Mouse (Mus musculus) heart, embryonic 14.5 days (tissue): ENCODE data around the gene Cabp4. TPM values are rescaled to one million over a fixed set of nuclear protein-coding genes. Genes with fewer than 3 reads are reported as not detected.

Source experiments
- ATAC-seq: fragments of 200-750 bp; cut with Nextera tagmentation; 2 replicates; pipeline ENCODE4 v1.8.0; 2017; ENCODE audit warnings: low read depth, moderate TSS enrichment; ENCODE audit not compliant: insufficient number of reproducible peaks, insufficient read depth, low FRiP score
- H3K27ac ChIP-seq, 2 experiments: fragments of 200-500 bp in 1 of 2; fragments of 300-500 bp in 1 of 2; sonication (generic) in 1 of 2; replicated peaks in 1 of 2; 2 replicates each; pipeline ENCODE4 v1.5.1; 2012 to 2014; ENCODE audit warnings: low read depth in 2 of 2, low read length in 2 of 2, control low read depth in 1 of 2, mild to moderate bottlenecking in 1 of 2, mixed read lengths in 1 of 2; ENCODE audit not compliant: control insufficient read depth in 1 of 2, insufficient read depth in 1 of 2
- H3K27me3 ChIP-seq: fragments of 300-500 bp; sonication (generic); 2 replicates; pipeline ENCODE4 v1.6.1; 2014; ENCODE audit warnings: mild to moderate bottlenecking, low read length, control low read depth; ENCODE audit not compliant: control insufficient read depth, insufficient read depth
- H3K36me3 ChIP-seq: fragments of 300-500 bp; sonication (generic); 2 replicates; pipeline ENCODE4 v1.6.1; 2014; ENCODE audit warnings: mild to moderate bottlenecking, control low read depth, low read length, mixed read lengths; ENCODE audit not compliant: control insufficient read depth, insufficient read depth
- H3K4me1 ChIP-seq, 2 experiments: fragments of 200-500 bp in 1 of 2; fragments of 300-500 bp in 1 of 2; sonication (generic) in 1 of 2; 2 replicates each; pipeline ENCODE4 v1.6.1; 2012 to 2014; ENCODE audit warnings: low read length in 2 of 2, control low read depth in 1 of 2, mixed read lengths in 1 of 2; ENCODE audit not compliant: control insufficient read depth in 2 of 2, insufficient read depth in 2 of 2
- H3K4me2 ChIP-seq: fragments of 300-500 bp; sonication (generic); 2 replicates; pipeline ENCODE4 v1.6.1; 2014; ENCODE audit warnings: mild to moderate bottlenecking, low read length
- H3K4me3 ChIP-seq, 2 experiments: fragments of 200-500 bp in 1 of 2; fragments of 300-500 bp in 1 of 2; sonication (generic) in 1 of 2; 2 replicates each; pipeline ENCODE4 v1.5.1; 2012 to 2014; ENCODE audit warnings: low read length in 2 of 2, mild to moderate bottlenecking in 2 of 2, control low read depth in 1 of 2, low read depth in 1 of 2, moderate library complexity in 1 of 2; ENCODE audit not compliant: control insufficient read depth in 1 of 2, insufficient read depth in 1 of 2
- H3K9ac ChIP-seq: fragments of 300-500 bp; sonication (generic); 2 replicates; pipeline ENCODE4 v1.6.1; 2014; ENCODE audit warnings: mild to moderate bottlenecking, low read length
- H3K9me3 ChIP-seq: fragments of 300-500 bp; sonication (generic); 2 replicates; pipeline ENCODE4 v1.6.1; 2016; ENCODE audit warnings: low read length, control low read depth; ENCODE audit not compliant: control insufficient read depth
- WGBS: fragments of 180-500 bp; shearing (Covaris S2); extraction: QIAGEN DNeasy Blood & Tissue Kit; methylation state at CpG from one replicate; pipeline ENCODE4 v1.1.7; 2014; 5-methylcytosine and 5-hydroxymethylcytosine counted together
- polyA plus RNA-seq: library from polyadenylated mRNA; unstranded; fragments of >200 nt; fragmentation: Nextera tagmentation; extraction: Ambion mirVana; gene quantifications from 2 replicates; pipeline ENCODE4 v1.2.1, GENCODE M21; 2014

Cabp4 gene
- polyA plus RNA-seq, 1 experiment from 2014 or later: not detected

GRCm38 (mm10) chr19:4162646-4163542 lies 19.1 kb upstream of the Cabp4 start, which contains the start of gene Rps6kb2:
TSS of gene Rps6kb2 (minus strand) at chr19:4163354.
- H3K27me3 ChIP-seq: no peaks in the 10 kb centered on the region
- peak; percentile 70 for ATAC-seq
- WGBS: 7% methylated on average over 42 of the region's 42 CpGs

GRCm38 (mm10) chr19:4159049-4159448 lies 15.2 kb upstream of the Cabp4 start:
- Histone ChIP-seq H3K4me1 (peaks cover 4 to 8% of the 10 kb centered on the region in 2 experiments; a peak in 3 of 4 replicates), H3K9ac (no peak overlapping the region), H3K36me3 (peaks cover 70% of the 10 kb centered on the region), H3K27ac (no peak overlapping the region), H3K9me3 (no peaks in the 10 kb centered on the region), H3K27me3 (no peaks in the 10 kb centered on the region), H3K4me2 (no peak overlapping the region), H3K4me3 (no peak overlapping the region)
- 90% methylated on average over 8 of the region's 8 CpGs for WGBS
- no peak for ATAC-seq

More at GRCm38 (mm10) chr19:4162646-4163542, 19.1 kb upstream of the Cabp4 start, which contains the start of gene Rps6kb2:
- H3K9ac ChIP-seq: peak within 1 kb of the TSS; percentile 90
- H3K36me3 ChIP-seq: peaks cover 39% of the 10 kb centered on the region
- H3K4me2 ChIP-seq: peak within 1 kb of the TSS; percentile 95
- H3K4me3 ChIP-seq: peak within 1 kb of the TSS; percentile 63 to 78
- peak within 1 kb of the TSS in 1 of 2 experiments; percentile 37; a peak in 1 of 4 replicates for H3K27ac ChIP-seq
- peaks cover 14 to 21% of the 10 kb centered on the region in 2 experiments; a peak in 3 of 4 replicates for H3K4me1 ChIP-seq
- no peaks in the 10 kb centered on the region for H3K9me3 ChIP-seq

GRCm38 (mm10) chr19:4156771-4157170 lies 12.9 kb upstream of the Cabp4 start:
- no peaks in the 10 kb centered on the region for H3K9me3 ChIP-seq
- no peak overlapping the region for H3K4me3 ChIP-seq
- peaks cover 88% of the 10 kb centered on the region for H3K36me3 ChIP-seq
- 85% methylated on average over 12 of the region's 12 CpGs for WGBS
- H3K27me3 ChIP-seq: no peaks in the 10 kb centered on the region
- no peak overlapping the region for H3K4me2 ChIP-seq
- ATAC-seq: no peak
- no peak overlapping the region for H3K9ac ChIP-seq
- H3K4me1 ChIP-seq: peaks cover 2 to 3% of the 10 kb centered on the region in 2 experiments; a peak in 3 of 4 replicates
- H3K27ac ChIP-seq: no peak overlapping the region

- Histone ChIP-seq H3K9me3 (no peaks in the 10 kb centered on the region), H3K4me2 (no peak overlapping the region), H3K4me3 (no peak overlapping the region), H3K36me3 (peaks cover 87% of the 10 kb centered on the region), H3K27me3 (no peaks in the 10 kb centered on the region), H3K27ac (no peak overlapping the region), H3K9ac (no peak overlapping the region), H3K4me1 (peaks cover 3 to 9% of the 10 kb centered on the region in 2 experiments; a peak in 3 of 4 replicates)
- whole genome bisulfite sequencing: 65% methylated on average over 20 of the region's 20 CpGs
- ATAC-seq: no peak
Observed at GRCm38 (mm10) chr19:4156073-4156579, 12.3 kb upstream of the Cabp4 start.

- H3K9ac ChIP-seq: no peak overlapping the region
- WGBS: 84% methylated on average over 6 of the region's 6 CpGs
Observed at GRCm38 (mm10) chr19:4155223-4156072, 11.6 kb upstream of the Cabp4 start.

DNA sequence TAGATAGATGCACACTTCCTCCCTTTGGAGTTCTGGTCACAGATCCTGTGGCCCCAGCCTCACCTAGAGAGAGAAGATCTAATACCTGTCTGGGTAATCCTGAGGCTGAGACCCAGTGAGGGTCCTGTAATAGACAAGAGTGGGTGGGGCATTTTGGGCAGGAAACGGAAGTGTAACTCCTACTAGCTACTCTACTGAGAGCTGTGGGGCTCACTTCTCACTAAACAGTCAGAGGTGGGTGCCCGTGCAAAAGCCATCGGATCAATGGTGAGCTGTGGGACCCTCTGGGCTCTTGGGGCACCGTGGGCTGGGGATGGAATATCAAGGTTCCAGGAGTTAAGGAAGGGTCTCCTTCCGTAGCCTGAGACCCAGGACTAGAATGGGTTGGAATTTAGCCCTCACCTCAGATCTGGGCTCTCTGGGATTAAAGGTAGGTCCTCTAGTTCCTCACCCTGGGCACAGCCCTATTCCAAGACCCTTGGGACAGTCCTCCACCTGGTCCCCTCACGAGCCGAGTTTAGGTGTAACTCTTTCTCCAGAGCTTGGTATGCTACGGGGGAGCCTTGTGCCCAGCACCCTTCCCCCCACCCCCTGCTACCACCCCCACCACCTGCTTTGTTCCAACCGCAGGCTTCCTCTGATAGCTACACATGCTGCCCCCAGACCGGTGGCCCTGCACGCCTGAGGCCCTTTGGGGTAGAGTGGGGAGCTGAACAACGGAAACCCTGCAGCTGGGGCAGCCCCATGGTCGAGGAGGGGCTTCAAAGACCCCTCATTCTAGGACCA lies 10.8 kb upstream of the Cabp4 start:
- peaks cover 90% of the 10 kb centered on the region for H3K36me3 ChIP-seq

More at GRCm38 (mm10) chr19:4155223-4156072, 11.6 kb upstream of the Cabp4 start:
- peaks cover 3 to 11% of the 10 kb centered on the region in 2 experiments; a peak in 3 of 4 replicates for H3K4me1 ChIP-seq
- H3K9me3 ChIP-seq: no peaks in the 10 kb centered on the region
- H3K4me3 ChIP-seq: no peak overlapping the region
- ATAC-seq: no peak
- H3K27ac ChIP-seq: no peak overlapping the region
- no peaks in the 10 kb centered on the region for H3K27me3 ChIP-seq
- H3K4me2 ChIP-seq: no peak overlapping the region
- peaks cover 87% of the 10 kb centered on the region for H3K36me3 ChIP-seq

More for the DNA sequence above, 10.8 kb upstream of the Cabp4 start:
- no peak overlapping the region for H3K4me3 ChIP-seq
- H3K9me3 ChIP-seq: no peaks in the 10 kb centered on the region
- no peak overlapping the region for H3K27ac ChIP-seq
- ATAC-seq: no peak
- peaks cover 4 to 13% of the 10 kb centered on the region in 2 experiments for H3K4me1 ChIP-seq
- no peak overlapping the region for H3K9ac ChIP-seq
- no peaks in the 10 kb centered on the region for H3K27me3 ChIP-seq
- H3K4me2 ChIP-seq: no peak overlapping the region
- WGBS: 74% methylated on average over 13 of the region's 13 CpGs
